Mouse (Mus musculus): ENCODE data around the gene Brms1l.
A peak's percentile ranks its signal among the peaks of the same experiment; 100 is the strongest.

Gene Brms1l

GRCm38 (mm10) chr12:55860631-55861030 lies 24.5 kb downstream of the Brms1l start:
- DNase-seq = no peak

GRCm38 (mm10) chr12:55867738-55868137 lies 31.6 kb downstream of the Brms1l start:
- DNase-seq = no peak

GRCm38 (mm10) chr12:55869622-55870322 lies 33.6 kb downstream of the Brms1l start:
- DNase-seq = no peak

GRCm38 (mm10) chr12:55885449-55885848 lies 49.3 kb downstream of the Brms1l start:
- DNase-seq = no peak

GRCm38 (mm10) chr12:55888570-55888969 lies 52.4 kb downstream of the Brms1l start:
- peak; percentile 8 to 9 for DNase-seq

- no peak for DNase-seq
These were observed 68.7 kb downstream of the Brms1l start for GRCm38 (mm10) chr12:55904801-55905200.

GRCm38 (mm10) chr12:55912138-55912537 lies 76.0 kb downstream of the Brms1l start:
- no peak for DNase-seq

GRCm38 (mm10) chr12:55913201-55913600 lies 77.1 kb downstream of the Brms1l start:
- no peak for DNase-seq

- DNase-seq = no peak
These were observed 80.1 kb downstream of the Brms1l start for GRCm38 (mm10) chr12:55916250-55916649.

GRCm38 (mm10) chr12:55917020-55917419 lies 80.9 kb downstream of the Brms1l start:
- no peak for DNase-seq
